Mouse (Mus musculus): ENCODE data around the gene Scgb1b2.

- TF ChIP-seq CTCF (IDR thresholded peaks at IDR 0.05; ENCODE audit: control insufficient read depth, insufficient read depth, insufficient read length) (no peak), MYOD1 (IDR thresholded peaks at IDR 0.05; ENCODE audit: control insufficient read depth, insufficient read length, low read depth) (no peak), MYOG (IDR thresholded peaks at IDR 0.05; ENCODE audit: control insufficient read depth, extremely low read depth, insufficient read length) (no peak), MAX (IDR thresholded peaks at IDR 0.05) (no peak), FOSL1 (IDR thresholded peaks at IDR 0.05; ENCODE audit: insufficient read depth, low read length, poor library complexity, severe bottlenecking) (no peak), USF1 (IDR thresholded peaks at IDR 0.05; ENCODE audit: low read depth) (no peak), CEBPB (IDR thresholded peaks at IDR 0.05; ENCODE audit: low read depth) (no peak)
Measured at GRCm38 (mm10) chr7:31291721-31292120, at the start of gene Scgb1b2.

All from C2C12 (cell line).